Mouse (Mus musculus) midbrain, embryonic 10.5 days (tissue): Measurements from ENCODE around the gene Zranb3. TPM values are rescaled to one million over a fixed set of nuclear protein-coding genes. Genes with fewer than 3 reads are reported as not detected.
A peak's percentile ranks its signal among the peaks of the same experiment; 100 is the strongest.

ENCODE experiments used
- DNase-seq: peaks from one replicate; pipeline ENCODE4 v3.0.0-alpha.2; 2017; ENCODE audit warnings: low spot score
- H3K27ac ChIP-seq: fragments of 300-500 bp; sonication (generic); replicated peaks from 2 replicates; pipeline ENCODE4 v1.5.1; 2016; ENCODE audit warnings: mild to moderate bottlenecking
- H3K27me3 ChIP-seq: fragments of 300-500 bp; sonication (generic); 2 replicates; pipeline ENCODE4 v1.6.1; 2016; ENCODE audit warnings: low read depth, mild to moderate bottlenecking; ENCODE audit not compliant: poor library complexity, severe bottlenecking
- H3K36me3 ChIP-seq: fragments of 300-500 bp; sonication (generic); 2 replicates; pipeline ENCODE4 v1.6.1; 2016; ENCODE audit warnings: mild to moderate bottlenecking, moderate library complexity
- H3K4me1 ChIP-seq: fragments of 300-500 bp; sonication (generic); 2 replicates; pipeline ENCODE4 v1.6.1; 2016
- H3K4me3 ChIP-seq: fragments of 300-500 bp; sonication (generic); 2 replicates; pipeline ENCODE4 v1.5.1; 2016; ENCODE audit warnings: mild to moderate bottlenecking, moderate library complexity
- H3K9me3 ChIP-seq: fragments of 300-500 bp; sonication (generic); replicated peaks from 2 replicates; pipeline ENCODE4 v1.6.1; 2016; ENCODE audit warnings: mild to moderate bottlenecking
- WGBS: fragments of 180-500 bp; shearing (Covaris S2); methylation state at CpG from one replicate; pipeline ENCODE4 v1.1.7; 2016; 5-methylcytosine and 5-hydroxymethylcytosine counted together
- polyA plus RNA-seq: library from polyadenylated mRNA; unstranded; fragments of >200 nt; fragmentation: Nextera tagmentation; extraction: Ambion mirVana; gene quantifications from 2 replicates; pipeline ENCODE4 v1.2.1, GENCODE M21; 2016

Gene Zranb3
- polyA plus RNA-seq, 1 experiment from 2014 or later, result 16.3 TPM

DNA sequence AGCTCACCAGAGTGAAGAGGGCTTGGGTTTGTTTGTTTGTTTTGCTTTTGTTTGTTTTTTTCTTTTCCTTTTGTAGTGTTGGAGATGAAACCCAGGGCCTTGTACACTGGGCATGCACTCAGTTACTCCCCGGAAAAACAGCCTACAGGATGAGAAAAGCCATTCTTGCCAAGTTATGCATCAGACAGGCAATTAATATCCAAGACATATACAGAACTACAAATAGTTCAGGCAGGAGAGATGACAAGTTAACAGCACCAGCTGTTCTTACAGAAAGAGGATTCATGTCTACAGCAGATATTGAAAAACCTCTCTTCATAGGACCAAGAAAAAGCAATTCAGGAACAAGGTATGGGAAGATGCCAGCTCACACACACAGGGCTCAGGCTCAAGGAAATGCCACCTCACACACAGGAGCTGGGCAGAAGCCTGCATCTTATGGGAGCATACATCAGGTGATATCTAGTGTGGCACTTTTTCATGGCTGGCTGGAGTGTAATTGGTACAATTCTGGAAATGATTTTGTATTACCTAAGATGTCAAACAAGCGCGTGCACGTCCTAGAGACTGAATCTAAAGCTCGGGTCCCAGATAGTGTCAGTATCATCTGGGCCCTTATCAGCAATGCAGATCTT is 156.1 kb downstream of the Zranb3 start:
- H3K36me3 ChIP-seq, result peaks cover 56% of the 10 kb centered on the region
- H3K9me3 ChIP-seq, result 0 out of 2 replicates have a peak, but pooled peaks cover 6% of the 10 kb centered on the region
- no peaks in the 10 kb centered on the region for H3K4me1 ChIP-seq
- no peak overlapping the region for H3K27ac ChIP-seq
- no peaks in the 10 kb centered on the region for H3K27me3 ChIP-seq
- no peak for DNase-seq
- WGBS, result 90% methylated on average over 5 of the region's 5 CpGs
- H3K4me3 ChIP-seq, result no peak overlapping the region

GRCm38 (mm10) chr1:127945696-127946575 is 156.9 kb downstream of the Zranb3 start:
- WGBS, result 93% methylated on average over 3 of the region's 3 CpGs
- Histone ChIP-seq H3K27me3 (no peaks in the 10 kb centered on the region), H3K27ac (no peak overlapping the region), H3K4me3 (no peak overlapping the region), H3K36me3 (peaks cover 58% of the 10 kb centered on the region), H3K9me3 (0 out of 2 replicates have a peak, but pooled peaks cover 6% of the 10 kb centered on the region), H3K4me1 (no peaks in the 10 kb centered on the region)
- no peak for DNase-seq

DNA sequence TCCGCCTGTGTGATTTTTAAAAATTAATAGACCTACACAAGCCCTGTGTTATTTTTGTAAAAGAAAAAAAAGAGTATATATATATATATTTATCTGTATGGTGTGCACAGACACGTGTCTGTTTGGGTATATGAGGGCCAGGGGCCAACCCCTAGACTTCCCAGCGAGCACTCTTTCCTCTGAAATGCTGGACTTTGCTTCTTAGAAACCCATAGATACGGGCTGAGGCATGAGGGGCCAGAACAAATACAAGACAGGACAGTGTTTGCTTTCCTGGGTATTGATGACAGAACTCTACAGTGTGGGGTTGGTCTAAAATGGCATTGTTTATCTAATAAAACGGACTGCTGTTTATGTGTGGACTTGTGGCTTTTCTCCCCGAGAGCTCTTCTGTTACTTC is 159.3 kb downstream of the Zranb3 start:
- no peaks in the 10 kb centered on the region for H3K27me3 ChIP-seq
- H3K27ac ChIP-seq, result no peak overlapping the region
- H3K9me3 ChIP-seq, result peaks cover 13% of the 10 kb centered on the region; the same call in 1 of the 2 replicates
- H3K4me3 ChIP-seq, result no peak overlapping the region
- no peak for DNase-seq
- WGBS, result 88% methylated on average over 6 of the region's 6 CpGs
- peaks cover 82% of the 10 kb centered on the region for H3K36me3 ChIP-seq
- no peaks in the 10 kb centered on the region for H3K4me1 ChIP-seq

GRCm38 (mm10) chr1:127942231-127942630 is 160.6 kb downstream of the Zranb3 start:
- Histone ChIP-seq H3K27me3 (no peaks in the 10 kb centered on the region), H3K9me3 (peaks cover 8% of the 10 kb centered on the region; the same call in 1 of the 2 replicates), H3K36me3 (peaks cover 82% of the 10 kb centered on the region), H3K4me3 (no peak overlapping the region), H3K27ac (no peak overlapping the region), H3K4me1 (no peaks in the 10 kb centered on the region)
- DNase-seq, result no peak
- WGBS, result 95% methylated on average over 10 of the region's 10 CpGs

- Histone ChIP-seq H3K9me3 (peaks cover 8% of the 10 kb centered on the region; the same call in 1 of the 2 replicates), H3K27me3 (no peaks in the 10 kb centered on the region), H3K36me3 (peaks cover 94% of the 10 kb centered on the region), H3K4me1 (no peaks in the 10 kb centered on the region), H3K4me3 (no peak overlapping the region), H3K27ac (no peak overlapping the region)
- no peak for DNase-seq
- WGBS, result 83% methylated on average over 8 of the region's 8 CpGs
These were observed 165.6 kb downstream of the Zranb3 start for GRCm38 (mm10) chr1:127937277-127937676.

DNA sequence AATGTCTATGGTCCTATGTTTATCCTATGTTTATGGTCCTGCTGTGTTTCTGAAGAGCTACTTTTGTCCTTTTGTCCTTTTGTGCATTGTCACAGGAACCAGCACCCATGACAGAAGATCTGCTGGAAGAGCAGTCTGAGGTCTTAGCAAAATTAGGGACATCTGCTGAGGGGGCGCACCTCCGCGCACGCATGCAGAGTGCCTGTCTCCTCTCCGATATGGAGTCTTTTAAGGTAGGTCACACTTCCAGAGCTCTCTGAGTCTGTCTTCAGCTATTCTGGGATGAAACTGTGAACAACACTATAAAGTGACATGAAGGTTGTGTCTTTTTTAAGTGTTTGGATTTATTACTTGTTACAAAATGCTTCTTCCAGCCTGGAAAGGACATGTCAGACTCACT is 168.5 kb downstream of the Zranb3 start:
- Histone ChIP-seq H3K27ac (no peak overlapping the region), H3K9me3 (peaks cover 8% of the 10 kb centered on the region; the same call in 1 of the 2 replicates), H3K27me3 (no peaks in the 10 kb centered on the region), H3K4me3 (no peak overlapping the region), H3K36me3 (peaks cover 88% of the 10 kb centered on the region), H3K4me1 (no peaks in the 10 kb centered on the region)
- 96% methylated on average over 5 of the region's 5 CpGs for WGBS
- no peak for DNase-seq

DNA sequence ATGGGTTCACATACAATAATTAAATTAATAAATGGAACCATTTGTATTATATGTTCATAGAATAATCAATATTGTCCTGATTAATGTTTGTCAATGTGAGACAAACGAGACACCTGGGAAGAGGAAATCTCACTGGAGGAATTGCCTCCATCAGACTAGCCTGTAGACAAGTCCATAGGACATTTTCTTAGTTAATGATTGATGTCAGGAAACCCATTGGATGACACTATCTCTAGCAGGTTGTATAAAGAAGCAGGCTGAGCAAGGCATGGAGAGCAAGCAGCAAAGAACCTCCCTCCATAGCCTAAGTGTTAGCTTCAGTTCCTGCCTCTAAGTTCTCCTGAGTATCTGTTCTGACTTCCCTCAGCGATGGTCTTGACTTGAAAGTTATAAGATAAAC is 169.4 kb downstream of the Zranb3 start:
- WGBS, result 94% methylated on average over 2 of the region's 2 CpGs

GRCm38 (mm10) chr1:127915802-127916201 is 187.0 kb downstream of the Zranb3 start:
- Histone ChIP-seq H3K4me1 (no peaks in the 10 kb centered on the region), H3K4me3 (no peak overlapping the region), H3K36me3 (peaks cover 59% of the 10 kb centered on the region), H3K27me3 (no peaks in the 10 kb centered on the region), H3K27ac (no peak overlapping the region), H3K9me3 (no peaks in the 10 kb centered on the region)
- WGBS, result 74% methylated on average over 1 of the region's 1 CpGs
- DNase-seq, result no peak

More for the DNA sequence above, 169.4 kb downstream of the Zranb3 start:
- H3K27ac ChIP-seq, result no peak overlapping the region
- H3K4me3 ChIP-seq, result no peak overlapping the region
- H3K36me3 ChIP-seq, result peaks cover 87% of the 10 kb centered on the region
- H3K4me1 ChIP-seq, result no peaks in the 10 kb centered on the region
- no peaks in the 10 kb centered on the region for H3K27me3 ChIP-seq
- no peaks in the 10 kb centered on the region; the same call in 1 of the 2 replicates for H3K9me3 ChIP-seq
- DNase-seq, result no peak

GRCm38 (mm10) chr1:127915316-127915715 is 187.5 kb downstream of the Zranb3 start:
- DNase-seq, result no peak
- H3K4me1 ChIP-seq, result no peaks in the 10 kb centered on the region
- H3K27me3 ChIP-seq, result no peaks in the 10 kb centered on the region
- 89% methylated on average over 6 of the region's 6 CpGs for WGBS
- H3K36me3 ChIP-seq, result peaks cover 58% of the 10 kb centered on the region
- no peak overlapping the region for H3K4me3 ChIP-seq
- no peak overlapping the region for H3K27ac ChIP-seq
- H3K9me3 ChIP-seq, result no peaks in the 10 kb centered on the region

DNA sequence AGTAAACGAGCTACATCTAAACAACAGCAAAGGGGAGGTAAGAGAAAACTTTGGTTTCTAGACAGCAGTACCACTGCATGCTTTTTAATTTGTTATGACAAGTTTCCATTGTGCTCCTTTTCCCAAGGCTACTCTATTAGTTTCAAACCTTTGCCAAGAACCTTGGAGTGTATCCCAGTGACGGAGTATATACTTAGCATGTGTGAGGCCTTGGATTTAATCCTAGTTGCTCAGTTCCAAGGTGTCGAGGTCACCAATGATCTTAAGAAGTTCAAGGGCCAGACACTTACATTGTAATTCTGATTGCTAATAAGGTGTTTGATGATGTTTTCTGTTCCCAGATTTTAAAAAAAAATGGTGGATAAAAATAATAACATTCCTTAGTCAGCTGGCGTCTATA is 189.7 kb downstream of the Zranb3 start:
- Histone ChIP-seq H3K9me3 (no peaks in the 10 kb centered on the region), H3K4me3 (no peak overlapping the region), H3K27me3 (no peaks in the 10 kb centered on the region), H3K4me1 (peaks cover 4% of the 10 kb centered on the region; the same call in 1 of the 2 replicates), H3K27ac (no peak overlapping the region), H3K36me3 (peaks cover 46% of the 10 kb centered on the region)
- 93% methylated on average over 4 of the region's 4 CpGs for WGBS
- DNase-seq, result no peak

GRCm38 (mm10) chr1:127904774-127905385 is 198.0 kb downstream of the Zranb3 start:
- peak; percentile 40 for DNase-seq
- WGBS, result 24% methylated on average over 2 of the region's 2 CpGs
- Histone ChIP-seq H3K27me3 (no peaks in the 10 kb centered on the region), H3K4me3 (no peak overlapping the region), H3K36me3 (peaks cover 28% of the 10 kb centered on the region), H3K4me1 (peaks cover 13% of the 10 kb centered on the region), H3K9me3 (no peaks in the 10 kb centered on the region), H3K27ac (peak overlapping the region; percentile 63)
